Comparison of ENCODE assay signal across 14 mouse cellular contexts in the genomic region with DNA sequence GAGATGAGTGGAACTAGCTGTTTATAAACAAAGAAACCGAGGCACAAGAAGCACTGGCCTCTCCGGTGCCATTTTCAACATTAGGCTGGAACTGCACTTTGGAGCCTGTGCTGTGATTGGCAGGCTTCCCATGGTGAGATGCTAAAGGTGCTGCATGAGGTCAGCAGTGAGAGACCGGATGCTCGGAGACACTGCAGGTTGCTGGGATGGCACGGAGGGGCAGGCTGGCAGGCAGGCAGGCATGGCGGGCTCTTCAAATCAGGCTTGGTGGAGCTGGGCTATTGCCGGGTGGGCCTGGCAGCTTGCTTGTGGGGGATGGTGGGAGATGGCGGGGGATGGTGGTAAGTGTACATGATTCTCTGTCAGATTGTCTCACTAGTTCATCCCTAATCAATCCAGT. TPM values are rescaled to one million over a fixed set of nuclear protein-coding genes. Genes with fewer than 3 reads are reported as not detected.
DNase-seq lines count a peak whose midpoint lies in the region; ATAC-seq and TF ChIP-seq lines count a peak whose summit lies in the region.
"Had no signal": no experiment of that assay in that cellular context is flagged by ENCODE, and none has a peak within 500 bp of the region (broad histone marks: within the 10 kb centered on the region; RNA-seq: fewer than 3 reads in every experiment).

No protein-coding gene starts in this region.

- no peak overlapping the region for H3K4me2 ChIP-seq in liver, postnatal 0 days (ENCODE audit: low read depth, low read length)
- H3K4me2 ChIP-seq in forebrain, embryonic 11.5 days (ENCODE audit: low read depth, low read length, severe bottlenecking), result no peak overlapping the region
- peak overlapping the region; percentile 16; the same call in 1 of the 2 replicates for H3K4me2 ChIP-seq in hindbrain, postnatal 0 days (ENCODE audit: low read depth, low read length)
- H3K4me2 ChIP-seq: heart, embryonic 11.5 days had no signal

- peaks cover 9% of the 10 kb centered on the region; the same call in 1 of the 2 replicates for H3K4me1 ChIP-seq in liver, postnatal 0 days (ENCODE audit: insufficient read depth)
- peaks cover 17% of the 10 kb centered on the region for H3K4me1 ChIP-seq in cerebellum, adult 2 months (ENCODE audit: control insufficient read depth, insufficient read depth, low read length)
- H3K4me1 ChIP-seq in forebrain, embryonic 11.5 days (replicated peaks; ENCODE audit: control insufficient read depth, insufficient read depth, low read length), result peaks cover 2% of the 10 kb centered on the region
- H3K4me1 ChIP-seq in hindbrain, postnatal 0 days (ENCODE audit: insufficient read depth, low read length), result peaks cover 9% of the 10 kb centered on the region; the same call in 1 of the 2 replicates

- DNase-seq in liver, postnatal 0 days, result peak; percentile 36
- DNase-seq in liver, result no peak
- peak; percentile 70 to 80 for DNase-seq in cerebellum, adult 2 months
- DNase-seq in forebrain, embryonic 11.5 days (ENCODE audit: low spot score), result no peak
- DNase-seq in hindbrain, postnatal 0 days (ENCODE audit: low spot score), result peak; percentile 15
- no peak for DNase-seq in right cerebral cortex, adult 18-20 months
- no peak for DNase-seq in thymus, postnatal 14 days
- DNase-seq in B cell, adult 2 months, result no peak
- DNase-seq: adrenal gland, adult 8-10 months; gastrocnemius, adult 2 months; lung, adult 18-20 months had no signal

- H3K27me3 ChIP-seq in liver, postnatal 0 days (ENCODE audit: insufficient read depth, low read length), result no peaks in the 10 kb centered on the region
- H3K27me3 ChIP-seq in cerebellum, adult 2 months (ENCODE audit: control insufficient read depth, insufficient read depth, low read length), result no peaks in the 10 kb centered on the region
- no peaks in the 10 kb centered on the region for H3K27me3 ChIP-seq in forebrain, embryonic 11.5 days (ENCODE audit: control insufficient read depth, insufficient read depth, low read length)
- no peaks in the 10 kb centered on the region for H3K27me3 ChIP-seq in hindbrain, postnatal 0 days (ENCODE audit: insufficient read depth, low read length)
- H3K27me3 ChIP-seq: CH12.LX, Patski had no signal

- no peaks in the 10 kb centered on the region for H3K36me3 ChIP-seq in liver, postnatal 0 days (replicated peaks; ENCODE audit: insufficient read depth, low read length)
- H3K36me3 ChIP-seq in forebrain, embryonic 11.5 days (ENCODE audit: control insufficient read depth, insufficient read depth, low read length), result no peaks in the 10 kb centered on the region
- no peaks in the 10 kb centered on the region for H3K36me3 ChIP-seq in hindbrain, postnatal 0 days (ENCODE audit: insufficient read depth, low read length)

- no peak for TF ChIP-seq EP300 in liver, postnatal 0 days (IDR thresholded peaks at IDR 0.05; ENCODE audit: low read depth)

- TF ChIP-seq POLR2A in cerebellum, adult 2 months (IDR thresholded peaks at IDR 0.05; ENCODE audit: borderline replicate concordance, insufficient read depth, low read length), result no peak

- peak; percentile 64; the same call in 1 of the 2 replicates for ATAC-seq in liver, postnatal 0 days
- peak; percentile 22; the same call in 1 of the 2 replicates for ATAC-seq in forebrain, embryonic 11.5 days (replicated peaks; ENCODE audit: low FRiP score)
- peak; percentile 57 for ATAC-seq in hindbrain, postnatal 0 days
- ATAC-seq: Patski had no signal

- no peaks in the 10 kb centered on the region for H3K9me3 ChIP-seq in liver, postnatal 0 days (ENCODE audit: low read length)
- H3K9me3 ChIP-seq in forebrain, embryonic 11.5 days (ENCODE audit: control insufficient read depth, low read length), result no peaks in the 10 kb centered on the region
- H3K9me3 ChIP-seq in hindbrain, postnatal 0 days (ENCODE audit: low read length), result no peaks in the 10 kb centered on the region

- no peak overlapping the region for H3K9ac ChIP-seq in liver, postnatal 0 days (replicated peaks)
- H3K9ac ChIP-seq in forebrain, embryonic 11.5 days (ENCODE audit: low read length), result no peak overlapping the region
- H3K9ac ChIP-seq in hindbrain, postnatal 0 days (replicated peaks; ENCODE audit: low read length), result 0 out of 2 replicates have a peak overlapping the region, but pooled peaks have one; percentile 24

- H3K27ac ChIP-seq in liver, postnatal 0 days (ENCODE audit: low read depth), result no peak overlapping the region
- no peak overlapping the region for H3K27ac ChIP-seq in cerebellum, adult 2 months (ENCODE audit: insufficient read depth, low read length)
- no peak overlapping the region for H3K27ac ChIP-seq in forebrain, embryonic 11.5 days (ENCODE audit: low read depth, low read length)
- no peak overlapping the region for H3K27ac ChIP-seq in hindbrain, postnatal 0 days
- H3K27ac ChIP-seq: gastrocnemius, adult 2 months had no signal

- TF ChIP-seq CTCF in liver, postnatal 0 days (IDR thresholded peaks at IDR 0.05; ENCODE audit: low read depth), result no peak
- no peak for TF ChIP-seq CTCF in cerebellum, adult 2 months (IDR thresholded peaks at IDR 0.05; ENCODE audit: borderline replicate concordance, insufficient read depth, low read depth, low read length)
- no peak for TF ChIP-seq CTCF in hindbrain, postnatal 0 days (IDR thresholded peaks at IDR 0.05; ENCODE audit: low read depth)

- no peak overlapping the region for H3K4me3 ChIP-seq in liver, postnatal 0 days (ENCODE audit: low read depth, low read length)
- peak overlapping the region; percentile 22 for H3K4me3 ChIP-seq in cerebellum, adult 2 months (replicated peaks; ENCODE audit: insufficient read depth, low read depth, low read length)
- no peak overlapping the region for H3K4me3 ChIP-seq in forebrain, embryonic 11.5 days (ENCODE audit: low read depth, low read length)
- H3K4me3 ChIP-seq in hindbrain, postnatal 0 days (ENCODE audit: low read length), result no peak overlapping the region
- H3K4me3 ChIP-seq: gastrocnemius, adult 2 months had no signal

- WGBS in liver, postnatal 0 days (ENCODE audit: insufficient replicate concordance), result 64% methylated on average over 8 of the region's 8 CpGs
- 13% methylated on average over 8 of the region's 8 CpGs for WGBS in cerebellum, adult 2 months
- 73% methylated on average over 8 of the region's 8 CpGs for WGBS in forebrain, embryonic 11.5 days
- WGBS in hindbrain, postnatal 0 days, result 30% methylated on average over 8 of the region's 8 CpGs

RNA-seq across cellular contexts. Expression of a gene that starts 15.6 kb away (rescaled TPM):
- polyA plus RNA-seq in liver, postnatal 0 days (2015; fragmentation: Nextera tagmentation; extraction: Ambion mirVana), result 0.52 and 0.67 TPM in 2 replicates
- 16.9 and 19.0 TPM in 2 replicates for polyA plus RNA-seq in cerebellum, adult 2 months (2012; rRNA removed)
- polyA plus RNA-seq in forebrain, embryonic 11.5 days (2014; fragmentation: Nextera tagmentation; extraction: Ambion mirVana), result 5.5 TPM in 2 replicates
- total RNA-seq in hindbrain, postnatal 0 days (2014; rRNA removed), result 14.5 and 20.5 TPM in 2 replicates
- 3.3 and 4.1 TPM in 2 replicates for polyA plus RNA-seq in hindbrain, postnatal 0 days (2015; fragmentation: Nextera tagmentation; extraction: Ambion mirVana)

Comparison
In these comparisons a context has a peak if more than half of its experiments do, and no peak if none do; other contexts are left out.
1. DNase-seq: peak in liver, postnatal 0 days (single experiment), cerebellum, adult 2 months (2 of 2) and hindbrain, postnatal 0 days (single experiment); none in liver (single experiment), forebrain, embryonic 11.5 days (single experiment), right cerebral cortex, adult 18-20 months (single experiment), thymus, postnatal 14 days (single experiment) and B cell, adult 2 months (0 of 2).
2. Peak in every context shown above with its lines, with median percentiles within 50 percentile points of each other: ATAC-seq.